Mouse (Mus musculus): ENCODE measurements at regions not wholly inside any gene's neighbourhood (a gene's known extent, or its start where the extent isn't known, plus 50 kb on each side); places are given as distances from the start of the nearest gene placed in this dataset.

GRCm38 (mm10) chr16:21321188-21322070 is 101.5 kb upstream of the Vps8 start:
- Histone ChIP-seq H3K27ac (peak overlapping the region; percentile 93), H3K4me1 (peaks cover 61% of the 10 kb centered on the region), H3K9ac (peak overlapping the region; percentile 22; the same call in 1 of the 2 replicates), H3K36me3 (no peaks in the 10 kb centered on the region), H3K27me3 (no peaks in the 10 kb centered on the region), H3K9me3 (no peaks in the 10 kb centered on the region), H3K4me3 (no peak overlapping the region), H3K4me2 (peak overlapping the region; percentile 30; the same call in 1 of the 2 replicates)
- WGBS, result 30% methylated on average over 18 of the region's 18 CpGs
- ATAC-seq (ENCODE audit: insufficient number of reproducible peaks, insufficient read depth, low FRiP score, low TSS enrichment, low read depth), result 0 out of 2 replicates have a peak, but pooled peaks have one; percentile 46

GRCm38 (mm10) chr16:21322437-21322836 is 100.5 kb upstream of the Vps8 start:
- WGBS, result 46% methylated on average over 10 of the region's 10 CpGs
- H3K9me3 ChIP-seq, result no peaks in the 10 kb centered on the region
- peak overlapping the region; percentile 93 for H3K27ac ChIP-seq
- H3K4me3 ChIP-seq, result no peak overlapping the region
- H3K4me1 ChIP-seq, result peaks cover 56% of the 10 kb centered on the region
- no peak overlapping the region for H3K4me2 ChIP-seq
- ATAC-seq (ENCODE audit: insufficient number of reproducible peaks, insufficient read depth, low FRiP score, low TSS enrichment, low read depth), result peak; percentile 34; the same call in 1 of the 2 replicates
- no peaks in the 10 kb centered on the region for H3K27me3 ChIP-seq
- no peak overlapping the region for H3K9ac ChIP-seq
- H3K36me3 ChIP-seq, result no peaks in the 10 kb centered on the region

GRCm38 (mm10) chr16:21323446-21324034 is 99.4 kb upstream of the Vps8 start:
- Histone ChIP-seq H3K9me3 (no peaks in the 10 kb centered on the region), H3K36me3 (no peaks in the 10 kb centered on the region), H3K27ac (no peak overlapping the region), H3K4me3 (no peak overlapping the region), H3K27me3 (no peaks in the 10 kb centered on the region), H3K4me1 (peaks cover 46% of the 10 kb centered on the region), H3K9ac (no peak overlapping the region), H3K4me2 (no peak overlapping the region)
- ATAC-seq (ENCODE audit: insufficient number of reproducible peaks, insufficient read depth, low FRiP score, low TSS enrichment, low read depth), result no peak
- WGBS, result 64% methylated on average over 3 of the region's 3 CpGs

GRCm38 (mm10) chr16:21327969-21328368 is 94.9 kb upstream of the Vps8 start:
- WGBS, result 90% methylated on average over 4 of the region's 4 CpGs
- ATAC-seq (ENCODE audit: insufficient number of reproducible peaks, insufficient read depth, low FRiP score, low TSS enrichment, low read depth), result no peak
- peaks cover 25% of the 10 kb centered on the region for H3K4me1 ChIP-seq

GRCm38 (mm10) chr16:21329199-21329598 is 93.7 kb upstream of the Vps8 start:
- Histone ChIP-seq H3K27ac (no peak overlapping the region), H3K4me1 (peaks cover 22% of the 10 kb centered on the region), H3K4me2 (no peak overlapping the region), H3K4me3 (no peak overlapping the region), H3K36me3 (peaks cover 4% of the 10 kb centered on the region; the same call in 1 of the 2 replicates), H3K9ac (no peak overlapping the region), H3K27me3 (no peaks in the 10 kb centered on the region), H3K9me3 (no peaks in the 10 kb centered on the region)
- ATAC-seq (ENCODE audit: insufficient number of reproducible peaks, insufficient read depth, low FRiP score, low TSS enrichment, low read depth), result no peak
- WGBS, result 58% methylated on average over 6 of the region's 6 CpGs

More at GRCm38 (mm10) chr16:21327969-21328368, 94.9 kb upstream of the Vps8 start:
- no peak overlapping the region for H3K27ac ChIP-seq
- H3K9me3 ChIP-seq, result no peaks in the 10 kb centered on the region
- no peak overlapping the region for H3K4me3 ChIP-seq
- H3K27me3 ChIP-seq, result no peaks in the 10 kb centered on the region
- H3K4me2 ChIP-seq, result no peak overlapping the region
- H3K36me3 ChIP-seq, result peaks cover 4% of the 10 kb centered on the region; the same call in 1 of the 2 replicates
- H3K9ac ChIP-seq, result no peak overlapping the region

- H3K9me3 ChIP-seq, result no peaks in the 10 kb centered on the region
- 83% methylated on average over 5 of the region's 5 CpGs for WGBS
- H3K4me3 ChIP-seq, result peak overlapping the region; percentile 8; the same call in 1 of the 2 replicates
- H3K27ac ChIP-seq, result 0 out of 2 replicates have a peak overlapping the region, but pooled peaks have one; percentile 22
- H3K9ac ChIP-seq, result no peak overlapping the region
- peaks cover 25% of the 10 kb centered on the region for H3K4me1 ChIP-seq
- H3K4me2 ChIP-seq, result peak overlapping the region; percentile 86
- H3K27me3 ChIP-seq, result no peaks in the 10 kb centered on the region
- peaks cover 4% of the 10 kb centered on the region; the same call in 1 of the 2 replicates for H3K36me3 ChIP-seq
- ATAC-seq (ENCODE audit: insufficient number of reproducible peaks, insufficient read depth, low FRiP score, low TSS enrichment, low read depth), result no peak
Observed at GRCm38 (mm10) chr16:21331229-21331628, 91.7 kb upstream of the Vps8 start.

GRCm38 (mm10) chr16:21332411-21332810 is 90.5 kb upstream of the Vps8 start:
- peak overlapping the region; percentile 94 for H3K27ac ChIP-seq
- H3K4me2 ChIP-seq, result peak overlapping the region; percentile 86
- peaks cover 4% of the 10 kb centered on the region; the same call in 1 of the 2 replicates for H3K36me3 ChIP-seq
- H3K9me3 ChIP-seq, result no peaks in the 10 kb centered on the region
- H3K4me1 ChIP-seq, result peaks cover 36% of the 10 kb centered on the region
- no peak for ATAC-seq (ENCODE audit: insufficient number of reproducible peaks, insufficient read depth, low FRiP score, low TSS enrichment, low read depth)
- H3K27me3 ChIP-seq, result no peaks in the 10 kb centered on the region
- H3K9ac ChIP-seq, result peak overlapping the region; percentile 85
- 60% methylated on average over 7 of the region's 7 CpGs for WGBS
- peak overlapping the region; percentile 72 for H3K4me3 ChIP-seq

- peak overlapping the region; percentile 72 for H3K4me3 ChIP-seq
- no peaks in the 10 kb centered on the region for H3K9me3 ChIP-seq
- no peaks in the 10 kb centered on the region for H3K27me3 ChIP-seq
- peaks cover 4% of the 10 kb centered on the region; the same call in 1 of the 2 replicates for H3K36me3 ChIP-seq
- 2% methylated on average over 14 of the region's 14 CpGs for WGBS
- H3K4me2 ChIP-seq, result peak overlapping the region; percentile 86
- H3K27ac ChIP-seq, result peak overlapping the region; percentile 94
- H3K9ac ChIP-seq, result peak overlapping the region; percentile 85
- peak; percentile 65; the same call in 1 of the 2 replicates for ATAC-seq (ENCODE audit: insufficient number of reproducible peaks, insufficient read depth, low FRiP score, low TSS enrichment, low read depth)
- H3K4me1 ChIP-seq, result peaks cover 40% of the 10 kb centered on the region
Observed at GRCm38 (mm10) chr16:21332862-21333222, 90.1 kb upstream of the Vps8 start.

GRCm38 (mm10) chr16:21333223-21333951 is 89.5 kb upstream of the Vps8 start:
- Histone ChIP-seq H3K27ac (peak overlapping the region; percentile 94), H3K9ac (peak overlapping the region; percentile 85), H3K4me1 (peaks cover 46% of the 10 kb centered on the region), H3K4me3 (peak overlapping the region; percentile 72), H3K36me3 (peaks cover 4% of the 10 kb centered on the region; the same call in 1 of the 2 replicates), H3K4me2 (peak overlapping the region; percentile 86), H3K9me3 (no peaks in the 10 kb centered on the region), H3K27me3 (no peaks in the 10 kb centered on the region)
- under 1% methylated on average over 44 of the region's 44 CpGs for WGBS
- ATAC-seq (ENCODE audit: insufficient number of reproducible peaks, insufficient read depth, low FRiP score, low TSS enrichment, low read depth), result peak; percentile 88

- no peak for ATAC-seq (ENCODE audit: insufficient number of reproducible peaks, insufficient read depth, low FRiP score, low TSS enrichment, low read depth)
- Histone ChIP-seq H3K4me2 (peak overlapping the region; percentile 44; the same call in 1 of the 2 replicates), H3K27me3 (no peaks in the 10 kb centered on the region), H3K4me3 (no peak overlapping the region), H3K27ac (peak overlapping the region; percentile 96), H3K36me3 (no peaks in the 10 kb centered on the region), H3K4me1 (peaks cover 49% of the 10 kb centered on the region), H3K9me3 (no peaks in the 10 kb centered on the region), H3K9ac (peak overlapping the region; percentile 55; the same call in 1 of the 2 replicates)
- WGBS, result 45% methylated on average over 6 of the region's 6 CpGs
Observed at GRCm38 (mm10) chr16:21339061-21339459, 83.9 kb upstream of the Vps8 start.

- 12% methylated on average over 11 of the region's 11 CpGs for WGBS
- peak overlapping the region; percentile 44 for H3K4me2 ChIP-seq
Observed at GRCm38 (mm10) chr16:21339460-21340081, 83.3 kb upstream of the Vps8 start.

More at GRCm38 (mm10) chr16:21339460-21340081, 83.3 kb upstream of the Vps8 start:
- H3K9me3 ChIP-seq, result no peaks in the 10 kb centered on the region
- peak overlapping the region; percentile 59 for H3K9ac ChIP-seq
- H3K27ac ChIP-seq, result peak overlapping the region; percentile 96
- H3K27me3 ChIP-seq, result no peaks in the 10 kb centered on the region
- no peak overlapping the region for H3K4me3 ChIP-seq
- peaks cover 49% of the 10 kb centered on the region for H3K4me1 ChIP-seq
- peak; percentile 87 for ATAC-seq (ENCODE audit: insufficient number of reproducible peaks, insufficient read depth, low FRiP score, low TSS enrichment, low read depth)
- H3K36me3 ChIP-seq, result no peaks in the 10 kb centered on the region
